Comparison of ENCODE assay signal across 8 mouse cellular contexts in the genomic region with DNA sequence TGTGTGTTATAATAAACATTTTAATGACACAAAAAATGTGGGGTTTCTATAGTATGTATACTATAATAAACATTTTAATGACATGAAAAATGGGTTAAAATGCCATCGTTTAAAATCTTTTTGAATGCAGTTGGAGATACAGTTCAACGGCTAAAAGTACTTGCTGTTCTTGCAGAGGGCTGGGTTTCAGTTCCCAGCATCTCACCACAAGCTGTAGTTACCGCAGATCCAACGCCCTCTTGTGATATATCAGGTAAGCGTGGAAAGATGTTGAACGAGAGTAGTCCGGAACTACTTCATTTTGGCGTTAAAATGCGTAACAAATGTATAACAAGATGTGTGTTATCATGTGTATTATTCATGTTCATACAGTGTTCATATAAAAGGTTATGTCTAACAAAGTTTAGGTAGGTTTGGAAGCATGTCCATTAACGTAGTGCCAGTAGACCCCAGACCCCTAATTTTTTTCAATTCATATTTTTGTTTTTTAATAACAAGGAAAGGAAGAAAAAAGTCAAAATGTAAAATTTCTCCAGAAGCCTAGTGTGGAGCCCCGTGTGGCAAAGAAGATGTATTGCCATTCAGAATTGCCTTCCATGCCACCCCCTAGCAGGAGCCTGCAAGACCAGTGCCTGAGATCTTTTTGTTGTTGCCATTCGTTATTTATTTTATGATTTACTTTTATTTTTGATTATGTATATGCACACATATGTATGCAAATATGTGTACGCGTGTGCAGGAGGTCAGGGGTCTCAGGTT. TPM values are rescaled to one million over a fixed set of nuclear protein-coding genes. Genes with fewer than 3 reads are reported as not detected.
DNase-seq lines count a peak whose midpoint lies in the region; ATAC-seq and TF ChIP-seq lines count a peak whose summit lies in the region.

No protein-coding gene starts in this region.

- no peaks in the 10 kb centered on the region for H3K27me3 ChIP-seq in kidney, embryonic 14.5 days (ENCODE audit: control insufficient read depth, insufficient read depth, low read length)
- no peaks in the 10 kb centered on the region for H3K27me3 ChIP-seq in kidney, adult 2 months (replicated peaks; ENCODE audit: control insufficient read depth, insufficient read depth, low read length)
- H3K27me3 ChIP-seq in heart, embryonic 16.5 days (ENCODE audit: control insufficient read depth, insufficient read depth, low read length): no peaks in the 10 kb centered on the region; the same call in 1 of the 2 replicates
- H3K27me3 ChIP-seq in midbrain, embryonic 12.5 days: no peaks in the 10 kb centered on the region

- no peak for TF ChIP-seq POLR2A in kidney, adult 2 months (IDR thresholded peaks at IDR 0.05; ENCODE audit: low read depth, low read length)

- no peak overlapping the region for H3K27ac ChIP-seq in kidney, embryonic 14.5 days (ENCODE audit: low read depth, low read length)
- H3K27ac ChIP-seq in kidney, adult 2 months (ENCODE audit: insufficient read depth, low read depth, low read length): no peak overlapping the region
- H3K27ac ChIP-seq in heart, embryonic 16.5 days (ENCODE audit: low read length): no peak overlapping the region
- H3K27ac ChIP-seq in midbrain, embryonic 12.5 days (replicated peaks): no peak overlapping the region

- no peak for TF ChIP-seq CTCF in kidney, adult 2 months (conservative IDR thresholded peaks at IDR 0.05; ENCODE audit: insufficient read depth, insufficient read length, low read depth, low read length)

- H3K4me2 ChIP-seq in kidney, embryonic 14.5 days (replicated peaks; ENCODE audit: low read depth, low read length): peak overlapping the region; percentile 72
- H3K4me2 ChIP-seq in heart, embryonic 16.5 days (ENCODE audit: low read depth, low read length): peak overlapping the region; percentile 79
- peak overlapping the region; percentile 73 for H3K4me2 ChIP-seq in midbrain, embryonic 12.5 days (replicated peaks)

- no peak for DNase-seq in kidney, adult 2 months
- DNase-seq in NIH3T3 (ENCODE audit: low read depth): peak; percentile 25
- no peak for DNase-seq in adrenal gland, postnatal 25 days
- DNase-seq in gastrocnemius, postnatal 10 days: no peak

- H3K4me1 ChIP-seq in kidney, embryonic 14.5 days (ENCODE audit: control insufficient read depth, insufficient read depth, low read length): peaks cover 4% of the 10 kb centered on the region; the same call in 1 of the 2 replicates
- H3K4me1 ChIP-seq in kidney, adult 2 months (ENCODE audit: control insufficient read depth, insufficient read depth, low read length): peaks cover 10% of the 10 kb centered on the region
- peaks cover 8% of the 10 kb centered on the region for H3K4me1 ChIP-seq in heart, embryonic 16.5 days (ENCODE audit: control insufficient read depth, insufficient read depth, low read length)
- peaks cover 11% of the 10 kb centered on the region for H3K4me1 ChIP-seq in midbrain, embryonic 12.5 days

- 40% methylated on average over 14 of the region's 14 CpGs for WGBS in kidney, embryonic 14.5 days
- 44% methylated on average over 14 of the region's 14 CpGs for WGBS in kidney, adult 2 months
- 37% methylated on average over 14 of the region's 14 CpGs for WGBS in heart, embryonic 16.5 days
- whole genome bisulfite sequencing in midbrain, embryonic 12.5 days: 45% methylated on average over 14 of the region's 14 CpGs

- no peaks in the 10 kb centered on the region for H3K9me3 ChIP-seq in kidney, embryonic 14.5 days (ENCODE audit: control insufficient read depth, low read length)
- no peaks in the 10 kb centered on the region for H3K9me3 ChIP-seq in heart, embryonic 16.5 days (replicated peaks; ENCODE audit: control insufficient read depth, low read length)
- no peaks in the 10 kb centered on the region for H3K9me3 ChIP-seq in midbrain, embryonic 12.5 days

- no peak overlapping the region for H3K9ac ChIP-seq in kidney, embryonic 14.5 days (ENCODE audit: low read depth, low read length)
- H3K9ac ChIP-seq in heart, embryonic 16.5 days (ENCODE audit: low read length): no peak overlapping the region
- no peak overlapping the region for H3K9ac ChIP-seq in midbrain, embryonic 12.5 days (replicated peaks)

- no peak for ATAC-seq in kidney, embryonic 14.5 days (ENCODE audit: low FRiP score, low TSS enrichment)
- no peak for ATAC-seq in heart, embryonic 16.5 days (replicated peaks; ENCODE audit: extremely low read depth, insufficient read depth, low FRiP score)
- ATAC-seq in midbrain, embryonic 12.5 days (ENCODE audit: low FRiP score, low read depth): no peak; the same call in 1 of the 2 replicates
- ATAC-seq in inflammation-experienced regulatory T-cells, adult 6 months: no peak

- H3K36me3 ChIP-seq in kidney, embryonic 14.5 days (ENCODE audit: control insufficient read depth, insufficient read depth, low read length): peaks cover 21% of the 10 kb centered on the region
- H3K36me3 ChIP-seq in kidney, adult 2 months (ENCODE audit: control insufficient read depth, insufficient read depth, low read length): no peaks in the 10 kb centered on the region; the same call in 1 of the 2 replicates
- H3K36me3 ChIP-seq in heart, embryonic 16.5 days (ENCODE audit: control insufficient read depth, insufficient read depth): peaks cover 12% of the 10 kb centered on the region
- peaks cover 14% of the 10 kb centered on the region for H3K36me3 ChIP-seq in midbrain, embryonic 12.5 days

- H3K4me3 ChIP-seq in kidney, embryonic 14.5 days (ENCODE audit: low read length): peak overlapping the region; percentile 90
- H3K4me3 ChIP-seq in kidney, adult 2 months (ENCODE audit: insufficient read depth, low read depth, low read length): no peak overlapping the region
- peak overlapping the region; percentile 85 for H3K4me3 ChIP-seq in heart, embryonic 16.5 days (ENCODE audit: low read length)
- peak overlapping the region; percentile 96 for H3K4me3 ChIP-seq in midbrain, embryonic 12.5 days

RNA-seq across cellular contexts. Expression of a gene that starts 0.7 kb away (rescaled TPM):
- 19.8 and 27.7 TPM in 2 replicates for polyA plus RNA-seq in kidney, embryonic 14.5 days (2014; fragmentation: Nextera tagmentation; extraction: Ambion mirVana)
- 14.8 and 17.4 TPM in 2 replicates for polyA plus RNA-seq in kidney, adult 2 months (2012; rRNA removed)
- 7.5 and 9.2 TPM in 2 replicates for polyA plus RNA-seq in heart, embryonic 16.5 days (2015; fragmentation: Nextera tagmentation; extraction: Ambion mirVana)
- polyA plus RNA-seq in midbrain, embryonic 12.5 days (2016; fragmentation: Nextera tagmentation; extraction: Ambion mirVana): 29.4 and 29.6 TPM in 2 replicates
- 10 to 100 TPM in 1 of 3 experiments, 1 to 10 TPM in 2; 6.9 to 10.9 (median 7.4) TPM for polyA plus RNA-seq in inflammation-experienced regulatory T-cells, adult 6 months (2017; shearing (Covaris generic))
- total RNA-seq in adrenal gland, postnatal 25 days (2021): 24.6 and 29.7 TPM in 2 replicates
- 10 to 100 TPM; 12.3 to 17.5 TPM for total RNA-seq in gastrocnemius, postnatal 10 days (2021)

RNA-seq across cellular contexts. Expression of a gene that starts 38.4 kb away (rescaled TPM):
- 11.2 and 11.9 TPM in 2 replicates for polyA plus RNA-seq in kidney, embryonic 14.5 days (2014; fragmentation: Nextera tagmentation; extraction: Ambion mirVana)
- 16.8 and 19.3 TPM in 2 replicates for polyA plus RNA-seq in kidney, adult 2 months (2012; rRNA removed)
- polyA plus RNA-seq in heart, embryonic 16.5 days (2015; fragmentation: Nextera tagmentation; extraction: Ambion mirVana): 2.6 and 2.7 TPM in 2 replicates
- 11.7 and 14.0 TPM in 2 replicates for polyA plus RNA-seq in midbrain, embryonic 12.5 days (2016; fragmentation: Nextera tagmentation; extraction: Ambion mirVana)
- 1 to 10 TPM; 4.1 to 6.5 (median 5.7) TPM for polyA plus RNA-seq in inflammation-experienced regulatory T-cells, adult 6 months (2017; shearing (Covaris generic))
- total RNA-seq in adrenal gland, postnatal 25 days (2021): 27.1 and 28.2 TPM in 2 replicates
- 10 to 100 TPM; 22.3 to 23.0 TPM for total RNA-seq in gastrocnemius, postnatal 10 days (2021)
